Mouse (Mus musculus) midbrain, embryonic 11.5 days (tissue): ENCODE data around the gene Fgf11. TPM values are rescaled to one million over a fixed set of nuclear protein-coding genes. Genes with fewer than 3 reads are reported as not detected.

ENCODE experiments used
- ATAC-seq: fragments of 200-750 bp; cut with Nextera tagmentation; 2 replicates; pipeline ENCODE4 v1.8.0; 2017; ENCODE audit warnings: moderate TSS enrichment, moderate library complexity; ENCODE audit not compliant: low FRiP score
- DNase-seq: peaks from one replicate; pipeline ENCODE4 v3.0.0; 2015; ENCODE audit warnings: low spot score; ENCODE audit errors: missing footprints
- H3K27ac ChIP-seq: fragments of 300-500 bp; sonication (generic); 2 replicates; pipeline ENCODE4 v1.5.1; 2014; ENCODE audit warnings: low read depth, low read length
- H3K27me3 ChIP-seq: fragments of 300-500 bp; sonication (generic); 2 replicates; pipeline ENCODE4 v1.6.1; 2014; ENCODE audit warnings: mild to moderate bottlenecking, low read length, moderate library complexity, mixed read lengths; ENCODE audit not compliant: control insufficient read depth, insufficient read depth
- H3K36me3 ChIP-seq: fragments of 300-500 bp; sonication (generic); 2 replicates; pipeline ENCODE4 v1.6.1; 2014; ENCODE audit warnings: mild to moderate bottlenecking, low read length, moderate library complexity, mixed read lengths; ENCODE audit not compliant: control insufficient read depth, insufficient read depth
- H3K4me1 ChIP-seq: fragments of 300-500 bp; sonication (generic); 2 replicates; pipeline ENCODE4 v1.6.1; 2014; ENCODE audit warnings: low read length; ENCODE audit not compliant: control insufficient read depth, insufficient read depth
- H3K4me2 ChIP-seq: fragments of 300-500 bp; sonication (generic); 2 replicates; pipeline ENCODE4 v1.6.1; 2014; ENCODE audit warnings: mild to moderate bottlenecking, moderate library complexity
- H3K4me3 ChIP-seq: fragments of 300-500 bp; sonication (generic); 2 replicates; pipeline ENCODE4 v1.5.1; 2014; ENCODE audit warnings: low read depth, low read length
- H3K9ac ChIP-seq: fragments of 300-500 bp; sonication (generic); 2 replicates; pipeline ENCODE4 v1.6.1; 2014; ENCODE audit warnings: low read length
- H3K9me3 ChIP-seq: fragments of 300-500 bp; sonication (generic); 2 replicates; pipeline ENCODE4 v1.6.1; 2016; ENCODE audit warnings: low read length; ENCODE audit not compliant: control insufficient read depth
- WGBS: fragments of 180-500 bp; shearing (Covaris S2); extraction: QIAGEN DNeasy Blood & Tissue Kit; methylation state at CpG from one replicate; pipeline ENCODE4 v1.1.7; 2014; 5-methylcytosine and 5-hydroxymethylcytosine counted together
- polyA plus RNA-seq: library from polyadenylated mRNA; unstranded; fragments of >200 nt; fragmentation: Nextera tagmentation; extraction: Ambion mirVana; gene quantifications from 2 replicates; pipeline ENCODE4 v1.2.1, GENCODE M21; 2014

The Fgf11 gene
- polyA plus RNA-seq, 1 experiment from 2014 or later, result 1.3 TPM

GRCm38 (mm10) chr11:69778985-69779384 lies 22.7 kb downstream of the Fgf11 start:
- 42% methylated on average over 7 of the region's 7 CpGs for WGBS
- Histone ChIP-seq H3K9ac (no peak overlapping the region), H3K4me2 (no peak overlapping the region), H3K4me3 (no peak overlapping the region), H3K27me3 (no peaks in the 10 kb centered on the region), H3K36me3 (no peaks in the 10 kb centered on the region), H3K27ac (no peak overlapping the region), H3K4me1 (no peaks in the 10 kb centered on the region), H3K9me3 (no peaks in the 10 kb centered on the region)
- ATAC-seq (no peak), DNase-seq (no peak)

GRCm38 (mm10) chr11:69778258-69778982 lies 23.2 kb downstream of the Fgf11 start:
- 64% methylated on average over 23 of the region's 23 CpGs for WGBS
- ATAC-seq, result no peak

GRCm38 (mm10) chr11:69777504-69778257 lies 24.0 kb downstream of the Fgf11 start:
- 59% methylated on average over 26 of the region's 26 CpGs for WGBS
- no peaks in the 10 kb centered on the region for H3K4me1 ChIP-seq
- no peaks in the 10 kb centered on the region for H3K27me3 ChIP-seq
- no peak overlapping the region for H3K4me3 ChIP-seq
- no peak overlapping the region for H3K27ac ChIP-seq
- no peak overlapping the region for H3K4me2 ChIP-seq
- H3K36me3 ChIP-seq, result no peaks in the 10 kb centered on the region
- no peak overlapping the region for H3K9ac ChIP-seq
- H3K9me3 ChIP-seq, result no peaks in the 10 kb centered on the region
- no peak for DNase-seq
- ATAC-seq, result no peak

More at GRCm38 (mm10) chr11:69778258-69778982, 23.2 kb downstream of the Fgf11 start:
- no peak overlapping the region for H3K27ac ChIP-seq
- H3K4me3 ChIP-seq, result no peak overlapping the region
- H3K9me3 ChIP-seq, result no peaks in the 10 kb centered on the region
- H3K27me3 ChIP-seq, result no peaks in the 10 kb centered on the region
- DNase-seq, result no peak
- H3K9ac ChIP-seq, result no peak overlapping the region
- H3K36me3 ChIP-seq, result no peaks in the 10 kb centered on the region
- no peak overlapping the region for H3K4me2 ChIP-seq
- no peaks in the 10 kb centered on the region for H3K4me1 ChIP-seq

- Histone ChIP-seq H3K4me1 (no peaks in the 10 kb centered on the region), H3K9me3 (no peaks in the 10 kb centered on the region), H3K9ac (no peak overlapping the region), H3K4me2 (no peak overlapping the region), H3K36me3 (no peaks in the 10 kb centered on the region), H3K27ac (no peak overlapping the region), H3K4me3 (no peak overlapping the region), H3K27me3 (no peaks in the 10 kb centered on the region)
- 84% methylated on average over 20 of the region's 20 CpGs for WGBS
- DNase-seq (no peak), ATAC-seq (no peak)
These were observed 25.2 kb downstream of the Fgf11 start for GRCm38 (mm10) chr11:69776488-69776887.

GRCm38 (mm10) chr11:69775716-69776115 lies 25.9 kb downstream of the Fgf11 start:
- WGBS, result 76% methylated on average over 10 of the region's 10 CpGs
- no peak overlapping the region for H3K4me2 ChIP-seq
- no peak overlapping the region for H3K4me3 ChIP-seq
- H3K4me1 ChIP-seq, result no peaks in the 10 kb centered on the region
- no peaks in the 10 kb centered on the region for H3K27me3 ChIP-seq
- H3K27ac ChIP-seq, result no peak overlapping the region
- DNase-seq (no peak), ATAC-seq (no peak)
- H3K9me3 ChIP-seq, result no peaks in the 10 kb centered on the region
- no peak overlapping the region for H3K9ac ChIP-seq
- no peaks in the 10 kb centered on the region for H3K36me3 ChIP-seq

- Histone ChIP-seq H3K9ac (no peak overlapping the region), H3K4me1 (no peaks in the 10 kb centered on the region), H3K4me2 (no peak overlapping the region), H3K27ac (no peak overlapping the region), H3K36me3 (no peaks in the 10 kb centered on the region), H3K9me3 (no peaks in the 10 kb centered on the region), H3K27me3 (no peaks in the 10 kb centered on the region), H3K4me3 (no peak overlapping the region)
- WGBS, result 60% methylated on average over 5 of the region's 5 CpGs
- DNase-seq (no peak), ATAC-seq (no peak)
These were observed 26.7 kb downstream of the Fgf11 start for GRCm38 (mm10) chr11:69774961-69775360.

- H3K36me3 ChIP-seq, result no peaks in the 10 kb centered on the region
- H3K4me2 ChIP-seq, result no peak overlapping the region
- no peaks in the 10 kb centered on the region for H3K27me3 ChIP-seq
- 67% methylated on average over 4 of the region's 4 CpGs for WGBS
- no peaks in the 10 kb centered on the region for H3K9me3 ChIP-seq
- no peak overlapping the region for H3K9ac ChIP-seq
- DNase-seq (no peak), ATAC-seq (no peak)
- no peak overlapping the region for H3K27ac ChIP-seq
- no peak overlapping the region for H3K4me3 ChIP-seq
- peaks cover 5% of the 10 kb centered on the region; the same call in 1 of the 2 replicates for H3K4me1 ChIP-seq
These were observed 34.1 kb downstream of the Fgf11 start for GRCm38 (mm10) chr11:69767625-69767909.

- Histone ChIP-seq H3K36me3 (no peaks in the 10 kb centered on the region), H3K27ac (no peak overlapping the region), H3K9me3 (no peaks in the 10 kb centered on the region), H3K27me3 (no peaks in the 10 kb centered on the region), H3K9ac (no peak overlapping the region), H3K4me3 (peak overlapping the region; percentile 75), H3K4me1 (peaks cover 5% of the 10 kb centered on the region; the same call in 1 of the 2 replicates), H3K4me2 (peak overlapping the region; percentile 85)
- WGBS, result 65% methylated on average over 13 of the region's 13 CpGs
- ATAC-seq (no peak), DNase-seq (peak; percentile 89)
These were observed 34.6 kb downstream of the Fgf11 start for GRCm38 (mm10) chr11:69766872-69767624.
